Mouse (Mus musculus) neural tube, embryonic 13.5 days (tissue): ENCODE results near the gene Elane. TPM values are rescaled to one million over a fixed set of nuclear protein-coding genes. Genes with fewer than 3 reads are reported as not detected.

Experiments
- ATAC-seq: fragments of 200-750 bp; cut with Nextera tagmentation; 2 replicates; pipeline ENCODE4 v1.8.0; 2017; ENCODE audit warnings: low read depth, mild to moderate bottlenecking, moderate TSS enrichment, moderate library complexity
- H3K27ac ChIP-seq: fragments of 300-500 bp; sonication (generic); replicated peaks from 2 replicates; pipeline ENCODE4 v1.5.1; 2015; ENCODE audit warnings: moderate library complexity, mild to moderate bottlenecking, inconsistent platforms
- H3K27me3 ChIP-seq: fragments of 300-500 bp; sonication (generic); 2 replicates; pipeline ENCODE4 v1.6.1; 2015; ENCODE audit warnings: mild to moderate bottlenecking, inconsistent platforms
- H3K36me3 ChIP-seq: fragments of 300-500 bp; sonication (generic); 2 replicates; pipeline ENCODE4 v1.6.1; 2015; ENCODE audit warnings: mild to moderate bottlenecking, inconsistent platforms
- H3K4me1 ChIP-seq: fragments of 300-500 bp; sonication (generic); replicated peaks from 2 replicates; pipeline ENCODE4 v1.6.1; 2015; ENCODE audit warnings: inconsistent platforms
- H3K4me2 ChIP-seq: fragments of 300-500 bp; sonication (generic); 2 replicates; pipeline ENCODE4 v1.6.1; 2015; ENCODE audit warnings: inconsistent platforms, mild to moderate bottlenecking, moderate library complexity
- H3K4me3 ChIP-seq: fragments of 300-500 bp; sonication (generic); 2 replicates; pipeline ENCODE4 v1.5.1; 2015; ENCODE audit warnings: mild to moderate bottlenecking, inconsistent platforms
- H3K9ac ChIP-seq: fragments of 300-500 bp; sonication (generic); 2 replicates; pipeline ENCODE4 v1.6.1; 2015; ENCODE audit warnings: moderate library complexity, mild to moderate bottlenecking, inconsistent platforms
- H3K9me3 ChIP-seq: fragments of 300-500 bp; sonication (generic); 2 replicates; pipeline ENCODE4 v1.6.1; 2016; ENCODE audit warnings: inconsistent platforms
- whole genome bisulfite sequencing: fragments of 180-500 bp; shearing (Covaris S2); methylation state at CpG from one replicate; pipeline ENCODE4 v1.1.7; 2015; 5-methylcytosine and 5-hydroxymethylcytosine counted together
- polyA plus RNA-seq: library from polyadenylated mRNA; unstranded; fragments of >200 nt; fragmentation: Nextera tagmentation; extraction: Ambion mirVana; gene quantifications from 2 replicates; pipeline ENCODE4 v1.2.1, GENCODE M21; 2015

Gene Elane
- polyA plus RNA-seq, 1 experiment from 2014 or later, result 0.67 TPM

- H3K4me3 ChIP-seq, result no peak overlapping the region
- peaks cover 79% of the 10 kb centered on the region for H3K4me1 ChIP-seq
- WGBS, result 95% methylated on average over 26 of the region's 26 CpGs
- no peak overlapping the region; the same call in 1 of the 2 replicates for H3K9ac ChIP-seq
- no peak for ATAC-seq
- H3K27me3 ChIP-seq, result no peaks in the 10 kb centered on the region
- peak overlapping the region; percentile 14; the same call in 1 of the 2 replicates for H3K27ac ChIP-seq
- H3K4me2 ChIP-seq, result no peak overlapping the region
- no peaks in the 10 kb centered on the region for H3K9me3 ChIP-seq
- peaks cover 83% of the 10 kb centered on the region for H3K36me3 ChIP-seq
These were observed 25.8 kb upstream of the Elane start for GRCm38 (mm10) chr10:79860079-79860911.

DNA sequence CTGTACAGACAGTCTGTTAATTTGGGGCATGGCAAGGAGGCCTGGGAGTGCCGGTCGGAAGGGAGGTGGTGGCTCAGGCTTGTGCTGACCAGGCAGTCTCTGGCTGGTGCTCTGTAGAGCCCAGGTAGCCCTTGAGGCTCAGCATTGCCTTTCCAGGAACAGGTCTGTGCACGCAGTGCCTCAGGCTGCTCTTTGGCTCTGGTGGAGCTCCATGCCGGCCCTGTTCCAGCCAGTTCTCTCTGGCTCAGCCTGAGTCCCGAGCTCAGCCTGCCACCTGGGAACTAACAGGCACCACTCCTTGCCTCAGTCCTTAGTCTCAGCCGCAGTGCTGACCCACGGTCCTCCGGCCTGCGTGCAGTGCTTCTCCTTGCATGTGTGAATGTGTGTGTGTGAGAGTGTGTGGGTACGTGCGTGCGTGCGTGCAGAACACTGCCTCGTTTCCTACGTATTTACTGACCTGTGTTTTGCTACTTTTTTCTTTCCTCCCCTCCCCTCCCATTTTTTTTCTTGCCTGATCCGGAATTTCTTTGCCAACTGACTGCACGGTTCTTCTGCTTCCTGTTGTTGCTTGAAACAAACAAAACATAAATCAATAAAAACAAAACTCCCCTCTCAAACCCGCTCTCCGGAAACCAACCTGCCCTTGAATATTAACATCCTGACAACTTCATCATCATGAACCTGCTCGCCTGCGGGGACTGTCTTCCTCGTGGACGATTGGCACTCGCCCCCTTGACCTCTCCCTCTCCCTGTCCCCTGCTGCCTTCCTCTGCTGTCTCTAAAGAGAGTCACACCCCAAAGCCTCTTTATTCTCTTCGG lies 24.6 kb upstream of the Elane start:
- H3K9me3 ChIP-seq, result no peaks in the 10 kb centered on the region
- no peak overlapping the region for H3K4me2 ChIP-seq
- peak overlapping the region; percentile 42 for H3K27ac ChIP-seq
- no peak overlapping the region for H3K9ac ChIP-seq
- 75% methylated on average over 25 of the region's 25 CpGs for WGBS
- no peak overlapping the region for H3K4me3 ChIP-seq
- peaks cover 93% of the 10 kb centered on the region for H3K36me3 ChIP-seq
- ATAC-seq, result no peak
- H3K27me3 ChIP-seq, result no peaks in the 10 kb centered on the region
- H3K4me1 ChIP-seq, result peaks cover 80% of the 10 kb centered on the region

DNA sequence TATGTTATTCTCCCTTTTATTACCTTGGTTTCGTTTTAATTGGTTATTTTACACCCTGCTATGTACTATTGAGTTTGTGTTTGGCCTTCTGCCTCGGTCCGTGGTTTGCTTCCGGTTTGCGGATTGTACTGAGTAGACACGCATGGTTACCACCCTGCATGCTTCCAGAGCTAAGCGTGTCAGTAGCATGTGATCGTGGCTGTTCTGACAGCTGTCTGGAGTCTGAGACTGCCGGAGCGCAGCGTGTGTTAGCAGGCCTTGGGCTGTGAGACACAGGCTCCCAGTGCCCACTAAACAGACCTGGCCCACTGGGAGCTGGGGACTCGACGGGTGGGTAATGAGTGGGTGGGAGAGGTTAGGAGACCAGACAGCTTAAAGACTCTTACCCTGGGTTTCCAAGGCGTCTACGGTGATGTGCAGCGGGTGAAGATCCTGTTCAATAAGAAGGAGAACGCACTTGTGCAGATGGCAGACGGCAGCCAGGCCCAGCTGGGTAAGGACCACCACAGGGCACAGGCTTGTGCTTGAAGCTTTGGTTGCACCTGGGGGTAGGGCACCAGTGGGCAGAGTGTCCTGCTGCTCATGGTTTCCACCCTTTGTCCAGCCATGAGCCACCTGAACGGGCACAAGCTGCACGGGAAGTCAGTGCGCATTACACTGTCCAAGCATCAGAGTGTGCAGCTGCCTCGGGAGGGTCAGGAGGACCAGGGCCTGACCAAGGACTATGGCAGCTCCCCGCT lies 23.8 kb upstream of the Elane start:
- Histone ChIP-seq H3K4me1 (peaks cover 80% of the 10 kb centered on the region), H3K9ac (no peak overlapping the region), H3K36me3 (peaks cover 93% of the 10 kb centered on the region), H3K27me3 (no peaks in the 10 kb centered on the region), H3K4me3 (no peak overlapping the region), H3K27ac (peak overlapping the region; percentile 42), H3K9me3 (no peaks in the 10 kb centered on the region), H3K4me2 (no peak overlapping the region)
- 76% methylated on average over 23 of the region's 23 CpGs for WGBS
- no peak for ATAC-seq

- Histone ChIP-seq H3K4me2 (no peak overlapping the region), H3K9ac (no peak overlapping the region), H3K4me3 (no peak overlapping the region), H3K27me3 (no peaks in the 10 kb centered on the region), H3K4me1 (peaks cover 77% of the 10 kb centered on the region), H3K9me3 (no peaks in the 10 kb centered on the region), H3K36me3 (peaks cover 93% of the 10 kb centered on the region), H3K27ac (0 out of 2 replicates have a peak overlapping the region, but pooled peaks have one; percentile 42)
- 76% methylated on average over 10 of the region's 10 CpGs for WGBS
- ATAC-seq, result no peak
These were observed 23.1 kb upstream of the Elane start for GRCm38 (mm10) chr10:79862925-79863324.

- 51% methylated on average over 10 of the region's 10 CpGs for WGBS
- H3K27ac ChIP-seq, result peak overlapping the region; percentile 24
- H3K4me2 ChIP-seq, result no peak overlapping the region
- peaks cover 75% of the 10 kb centered on the region for H3K4me1 ChIP-seq
- 0 out of 2 replicates have a peak, but pooled peaks have one; percentile 24 for ATAC-seq
- peaks cover 90% of the 10 kb centered on the region for H3K36me3 ChIP-seq
- H3K4me3 ChIP-seq, result no peak overlapping the region
- H3K27me3 ChIP-seq, result no peaks in the 10 kb centered on the region
- H3K9me3 ChIP-seq, result no peaks in the 10 kb centered on the region
- H3K9ac ChIP-seq, result 0 out of 2 replicates have a peak overlapping the region, but pooled peaks have one; percentile 23
These were observed 21.5 kb upstream of the Elane start for GRCm38 (mm10) chr10:79864351-79865188.

DNA sequence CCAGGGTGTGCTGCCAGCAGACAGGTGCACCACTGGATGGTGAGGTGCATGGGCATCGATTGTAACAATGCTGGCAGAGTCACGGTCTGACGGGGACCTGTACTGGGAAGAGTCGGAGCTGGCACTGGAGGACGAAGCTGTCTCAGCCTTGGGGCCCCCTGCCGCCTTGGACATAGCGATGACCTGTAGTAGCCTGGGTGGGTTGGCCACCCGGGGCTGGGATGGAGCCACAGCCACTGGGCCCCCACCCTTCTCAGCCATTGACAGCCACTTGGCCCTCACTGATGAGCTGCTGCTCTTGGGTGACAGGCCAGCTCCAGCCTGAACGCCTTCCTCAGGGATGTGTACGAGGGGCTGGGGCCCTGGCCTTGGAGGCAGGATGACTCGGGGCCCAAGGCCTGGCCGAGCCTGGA lies 20.9 kb upstream of the Elane start:
- Histone ChIP-seq H3K9ac (no peak overlapping the region), H3K4me2 (no peak overlapping the region), H3K27me3 (no peaks in the 10 kb centered on the region), H3K4me3 (no peak overlapping the region), H3K27ac (peak overlapping the region; percentile 15), H3K9me3 (no peaks in the 10 kb centered on the region), H3K4me1 (peaks cover 78% of the 10 kb centered on the region), H3K36me3 (peaks cover 90% of the 10 kb centered on the region)
- 67% methylated on average over 12 of the region's 12 CpGs for WGBS
- no peak for ATAC-seq

GRCm38 (mm10) chr10:79865801-79866295 lies 20.2 kb upstream of the Elane start:
- Histone ChIP-seq H3K4me2 (no peak overlapping the region), H3K4me1 (peaks cover 77% of the 10 kb centered on the region), H3K9ac (no peak overlapping the region; the same call in 1 of the 2 replicates), H3K27me3 (no peaks in the 10 kb centered on the region), H3K9me3 (no peaks in the 10 kb centered on the region), H3K4me3 (no peak overlapping the region), H3K27ac (peak overlapping the region; percentile 19; the same call in 1 of the 2 replicates), H3K36me3 (peaks cover 88% of the 10 kb centered on the region)
- WGBS, result 74% methylated on average over 19 of the region's 19 CpGs
- no peak for ATAC-seq

DNA sequence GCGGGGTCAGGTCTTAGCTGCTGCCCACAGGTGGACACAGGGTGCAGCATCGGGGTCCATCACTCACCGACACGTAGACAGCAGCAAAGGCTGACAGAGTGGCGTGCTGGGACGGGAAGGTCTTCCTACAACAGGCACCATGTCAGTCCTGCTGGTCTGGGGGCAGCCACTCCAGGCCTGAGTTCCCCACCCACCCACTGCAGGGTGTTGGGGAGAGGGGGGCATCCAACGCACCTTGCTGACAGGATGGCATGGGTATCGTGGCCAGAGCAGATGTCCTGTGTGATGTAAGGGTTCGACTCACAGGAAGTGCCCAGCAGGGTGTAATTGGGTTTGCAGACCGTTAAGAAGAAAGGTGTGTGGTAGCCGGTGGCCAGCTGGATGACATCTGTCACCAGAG lies 19.4 kb upstream of the Elane start:
- Histone ChIP-seq H3K27me3 (no peaks in the 10 kb centered on the region), H3K9me3 (no peaks in the 10 kb centered on the region), H3K27ac (no peak overlapping the region), H3K4me1 (peaks cover 78% of the 10 kb centered on the region), H3K4me3 (no peak overlapping the region), H3K9ac (peak overlapping the region; percentile 26; the same call in 1 of the 2 replicates), H3K4me2 (no peak overlapping the region), H3K36me3 (peaks cover 88% of the 10 kb centered on the region)
- whole genome bisulfite sequencing, result 78% methylated on average over 11 of the region's 11 CpGs
- no peak for ATAC-seq

- 82% methylated on average over 8 of the region's 8 CpGs for WGBS
- H3K4me2 ChIP-seq, result peak overlapping the region; percentile 92
- peaks cover 73% of the 10 kb centered on the region for H3K4me1 ChIP-seq
- peaks cover 41% of the 10 kb centered on the region for H3K36me3 ChIP-seq
- ATAC-seq, result no peak
- H3K9me3 ChIP-seq, result no peaks in the 10 kb centered on the region
- no peaks in the 10 kb centered on the region for H3K27me3 ChIP-seq
- H3K4me3 ChIP-seq, result peak overlapping the region; percentile 66
- H3K27ac ChIP-seq, result no peak overlapping the region
- H3K9ac ChIP-seq, result peak overlapping the region; percentile 97
These were observed 14.2 kb upstream of the Elane start for GRCm38 (mm10) chr10:79871845-79872244.

DNA sequence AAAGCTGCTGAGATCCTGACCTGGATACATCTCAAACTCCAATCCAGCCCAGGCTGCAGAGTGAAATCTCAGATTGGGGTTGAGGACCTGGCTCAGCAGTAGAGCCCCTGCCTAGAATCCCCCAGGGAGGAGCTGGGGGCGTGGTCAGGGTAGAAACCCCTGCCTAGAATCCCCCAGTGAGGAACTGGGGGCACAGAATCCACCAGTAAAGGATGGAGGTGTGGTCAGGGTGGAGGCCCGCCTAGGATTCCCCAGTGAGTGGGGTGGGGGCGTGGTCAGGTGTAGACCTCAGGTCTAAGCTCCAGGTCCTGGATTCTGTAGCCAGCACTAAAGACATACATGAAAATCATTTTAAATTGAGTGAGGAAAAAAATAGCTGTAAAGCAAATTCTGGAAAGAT lies 13.2 kb upstream of the Elane start:
- 44% methylated on average over 3 of the region's 3 CpGs for WGBS
- Histone ChIP-seq H3K27me3 (no peaks in the 10 kb centered on the region), H3K4me2 (peak overlapping the region; percentile 92), H3K4me3 (peak overlapping the region; percentile 66), H3K9ac (peak overlapping the region; percentile 97), H3K4me1 (peaks cover 65% of the 10 kb centered on the region), H3K27ac (peak overlapping the region; percentile 94), H3K9me3 (no peaks in the 10 kb centered on the region), H3K36me3 (peaks cover 34% of the 10 kb centered on the region)
- no peak for ATAC-seq

DNA sequence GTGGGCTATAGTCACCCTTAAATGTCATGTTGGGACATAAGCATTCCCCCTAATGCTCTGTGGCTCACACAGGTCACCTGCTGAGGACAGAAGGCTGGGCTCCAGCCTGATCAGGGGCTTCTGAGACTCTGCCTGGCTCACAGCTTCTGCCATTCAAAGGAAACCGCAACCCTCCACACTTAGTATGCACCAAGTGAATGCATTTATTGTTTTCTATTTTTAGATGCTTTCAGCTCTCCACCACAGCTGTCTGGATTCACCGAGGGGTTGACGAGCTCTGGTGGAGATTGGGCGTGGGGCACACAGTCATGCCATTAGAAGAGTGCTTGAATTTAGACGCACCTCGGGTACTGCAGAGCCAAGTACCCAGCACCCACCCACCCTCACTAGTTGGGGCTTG lies 12.7 kb upstream of the Elane start:
- H3K36me3 ChIP-seq, result peaks cover 32% of the 10 kb centered on the region
- 3% methylated on average over 6 of the region's 6 CpGs for WGBS
- no peaks in the 10 kb centered on the region for H3K27me3 ChIP-seq
- H3K9me3 ChIP-seq, result no peaks in the 10 kb centered on the region
- peak overlapping the region; percentile 66 for H3K4me3 ChIP-seq
- peak overlapping the region; percentile 92 for H3K4me2 ChIP-seq
- peak overlapping the region; percentile 94 for H3K27ac ChIP-seq
- H3K4me1 ChIP-seq, result peaks cover 63% of the 10 kb centered on the region
- H3K9ac ChIP-seq, result peak overlapping the region; percentile 97
- ATAC-seq, result 0 out of 2 replicates have a peak, but pooled peaks have one; percentile 1
